Mouse (Mus musculus) T-helper 17 cell (primary cell): ENCODE results near the gene Zfp941.

Experiments
- in situ Hi-C, 2 experiments: fragments of 300-600 bp; cut with MboI, MseI; formaldehyde crosslinking; loops; 1 replicate in 1 of 2; 2 replicates in 1 of 2; pipeline ENCODE4 v1.15.1; 2025; ENCODE audit warnings: high pct_unique_total_duplicates in 2 of 2

The Zfp941 gene

DNA sequence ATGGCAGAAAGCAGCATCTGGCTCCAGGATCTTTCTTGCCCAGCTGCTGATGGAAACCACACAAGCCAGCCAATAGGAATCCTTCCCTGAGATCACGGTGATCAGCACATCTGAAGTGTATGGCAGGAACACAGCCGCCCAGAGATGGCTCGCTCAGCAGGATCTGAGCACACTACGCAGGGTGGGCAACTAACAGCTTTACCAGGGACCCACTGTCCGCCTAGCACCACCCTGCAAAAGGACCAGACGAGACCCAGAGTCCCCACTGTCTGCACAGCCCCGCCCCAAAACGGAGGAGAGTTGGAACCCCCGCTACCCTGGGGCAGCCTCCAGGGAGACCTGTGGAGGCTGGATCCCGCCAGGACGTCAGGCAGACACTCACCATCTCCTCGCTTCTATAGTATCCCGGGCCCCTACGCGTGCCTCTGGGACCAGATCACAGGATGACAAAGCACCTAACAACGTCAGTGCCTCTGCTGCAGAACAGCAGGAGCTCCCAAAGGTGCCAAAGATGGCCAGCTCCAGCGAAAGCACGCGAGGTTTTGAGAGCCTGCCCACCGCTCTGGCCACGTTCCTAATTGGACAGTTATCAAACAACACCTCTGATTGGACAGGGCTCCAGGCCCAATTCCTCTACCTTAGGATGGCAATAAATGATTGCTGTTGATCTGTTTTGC lies at the start of gene Zfp941:
Gene Zfp941, minus strand, starts transcription at position 526 of the 677 bp plus-strand sequence.
- in situ Hi-C loops = no loop called here

DNA sequence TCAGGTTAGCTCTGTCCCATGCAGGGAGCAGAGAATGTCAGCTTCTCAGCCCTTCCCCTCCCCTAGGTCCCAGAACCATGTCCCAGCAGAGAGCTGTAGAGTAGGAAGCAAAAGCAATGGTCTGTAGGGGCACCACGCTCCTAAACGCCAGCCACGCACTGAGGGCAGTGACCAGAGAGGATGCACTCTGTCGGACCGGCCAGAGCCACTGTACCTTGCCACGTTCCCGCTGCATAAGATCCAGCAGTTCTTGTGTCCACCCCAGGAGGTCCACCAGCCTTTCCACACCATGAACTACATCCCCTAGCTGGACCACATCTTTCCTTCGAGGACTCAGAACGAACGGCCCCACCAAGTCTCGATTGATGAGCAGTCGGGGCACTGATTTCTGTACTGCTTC lies 42.8 kb upstream of the Zfp941 start:
- in situ Hi-C loops = no loop called here

DNA sequence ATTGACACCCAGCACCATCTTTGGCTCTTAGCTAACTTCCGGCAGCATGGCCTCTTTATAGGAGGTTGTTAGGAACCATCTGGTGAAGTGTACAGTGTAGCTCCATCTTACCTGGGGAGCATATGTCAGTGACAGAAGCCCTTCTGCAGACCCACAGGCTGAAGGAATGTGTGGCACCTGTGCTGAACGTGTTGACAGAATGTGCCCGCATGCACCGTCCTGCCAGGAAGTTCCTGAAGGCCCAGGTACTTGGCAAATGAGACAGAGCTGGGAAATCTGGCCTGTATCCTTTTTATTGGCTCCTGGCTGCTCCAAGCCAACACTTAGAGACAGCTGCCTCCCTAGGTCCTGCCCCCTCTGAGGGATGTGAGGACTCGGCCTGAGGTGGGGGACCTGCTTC lies 38.8 kb upstream of the Zfp941 start:
- in situ Hi-C loops = no loop called here

DNA sequence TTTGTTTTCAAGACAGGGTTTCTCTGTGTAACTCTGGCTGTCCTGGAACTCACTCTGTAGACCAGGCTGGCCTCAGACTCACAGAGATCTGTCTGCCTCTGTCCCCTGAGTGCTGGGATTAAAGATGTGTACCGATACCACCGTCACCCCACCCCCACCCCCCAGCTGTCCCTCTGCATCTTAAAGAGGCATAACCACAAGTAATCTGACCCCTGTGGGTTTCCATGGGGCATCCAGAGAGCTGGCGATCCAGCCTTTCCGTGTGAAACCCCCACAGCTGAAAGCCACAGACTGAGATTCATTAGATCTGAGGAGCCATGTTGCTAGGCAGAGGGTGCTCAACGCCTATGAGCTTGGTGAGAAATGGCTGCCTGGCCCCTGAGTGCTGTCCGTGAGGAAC lies 38.0 kb upstream of the Zfp941 start:
- in situ Hi-C loops = no loop called here

DNA sequence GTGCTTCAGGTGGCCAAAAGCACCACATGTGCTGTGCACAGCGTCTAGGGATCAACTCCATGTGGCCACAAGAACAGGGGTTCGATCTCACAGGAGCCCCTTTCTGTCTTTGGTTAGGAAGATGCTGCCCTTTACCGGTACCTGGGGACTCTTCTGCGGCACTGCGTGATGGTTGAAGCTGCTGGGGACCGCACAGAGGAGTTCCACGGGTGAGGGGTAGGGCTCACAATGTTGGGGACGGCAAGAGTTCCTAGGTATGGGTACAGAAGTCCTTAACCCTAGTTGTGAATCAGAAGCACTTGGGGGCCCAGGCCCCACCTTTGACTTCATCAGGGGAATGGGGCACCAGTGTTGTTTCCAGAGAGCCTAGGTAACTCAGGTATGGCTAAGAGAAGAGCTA lies 36.8 kb upstream of the Zfp941 start:
- in situ Hi-C loops = no loop called here

DNA sequence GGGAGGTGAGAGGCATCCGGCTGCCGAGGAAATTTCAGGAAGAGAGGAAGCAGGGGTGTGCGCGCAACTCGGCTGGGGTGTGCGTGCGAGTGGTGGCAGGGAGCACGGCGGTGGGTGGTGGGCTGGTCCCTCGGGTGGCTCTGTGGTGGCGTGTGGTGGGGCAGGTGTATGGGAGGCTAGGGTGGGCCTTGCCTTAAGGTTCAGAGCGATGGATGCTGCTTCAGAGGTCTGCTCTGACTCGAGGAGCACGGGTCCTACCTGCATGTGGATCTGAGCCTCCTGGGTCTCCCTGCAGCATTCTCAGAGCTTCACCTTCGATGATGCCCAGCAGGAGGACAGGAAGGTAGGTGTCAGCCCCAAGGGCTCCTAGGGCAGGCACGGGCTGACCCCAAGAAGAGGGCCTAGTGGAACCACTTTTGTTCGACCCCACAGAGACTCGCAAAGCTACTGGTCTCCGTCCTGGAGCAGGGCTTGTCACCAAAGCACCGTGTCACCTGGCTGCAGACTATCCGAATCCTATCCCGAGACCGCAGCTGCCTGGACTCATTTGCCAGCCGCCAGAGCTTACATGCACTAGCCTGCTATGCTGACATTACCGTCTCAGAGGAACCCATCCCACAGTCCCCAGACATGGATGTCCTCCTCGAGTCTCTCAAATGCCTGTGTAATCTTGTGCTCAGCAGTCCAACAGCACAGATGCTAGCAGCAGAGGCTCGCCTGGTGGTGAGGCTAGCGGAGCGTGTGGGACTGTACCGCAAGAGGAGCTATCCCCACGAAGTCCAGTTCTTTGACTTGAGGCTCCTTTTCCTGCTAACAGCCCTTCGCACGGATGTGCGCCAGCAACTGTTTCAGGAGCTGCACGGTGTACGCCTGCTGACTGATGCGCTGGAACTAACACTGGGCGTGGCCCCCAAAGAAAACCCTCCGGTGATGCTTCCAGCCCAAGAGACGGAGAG lies 35.9 kb upstream of the Zfp941 start, which contains the start of gene Bet1l:
Gene Bet1l, minus strand, starts transcription at position 28 of the 956 bp plus-strand sequence.
- in situ Hi-C loops = no loop called here

DNA sequence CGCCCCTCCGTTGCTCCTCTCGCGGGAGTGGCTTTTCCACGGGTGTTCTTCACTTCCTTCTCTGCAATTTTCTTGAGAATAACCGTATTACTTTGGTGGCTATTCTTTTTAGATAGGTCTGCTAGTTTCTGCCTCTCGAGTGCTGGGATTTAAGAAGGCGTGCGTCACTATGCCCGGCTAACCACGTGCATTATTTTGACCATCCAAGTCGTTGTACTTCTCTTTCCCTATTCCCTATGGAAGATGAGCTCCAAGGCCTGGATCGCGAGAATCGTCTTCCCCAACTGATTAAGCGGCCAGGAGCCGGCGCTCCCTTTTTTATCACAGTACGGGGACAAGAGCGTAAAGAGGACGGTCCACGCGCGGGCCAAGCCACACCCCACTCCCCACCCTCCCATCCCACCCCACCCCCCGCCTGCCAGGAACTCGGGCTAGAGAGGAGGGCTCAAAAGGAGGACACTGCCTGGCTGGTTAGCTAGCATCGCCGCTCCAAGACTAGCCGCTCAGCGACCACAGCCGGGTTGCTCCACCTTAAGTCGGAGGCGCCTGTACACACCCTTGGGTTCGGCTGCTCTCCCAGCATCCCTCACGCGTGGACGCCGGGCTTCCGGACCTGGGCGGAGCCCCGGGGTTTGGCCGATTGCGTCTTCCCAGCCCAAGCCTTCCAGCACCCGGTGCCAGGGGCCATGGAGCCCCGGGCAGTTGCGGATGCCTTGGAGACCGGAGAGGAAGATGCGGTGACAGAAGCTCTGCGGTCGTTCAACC lies 35.0 kb upstream of the Zfp941 start, which contains the start of gene Ric8a:
Gene Ric8a, plus strand, starts transcription at position 173 of the 765 bp plus-strand sequence.
- in situ Hi-C loops = no loop called here

DNA sequence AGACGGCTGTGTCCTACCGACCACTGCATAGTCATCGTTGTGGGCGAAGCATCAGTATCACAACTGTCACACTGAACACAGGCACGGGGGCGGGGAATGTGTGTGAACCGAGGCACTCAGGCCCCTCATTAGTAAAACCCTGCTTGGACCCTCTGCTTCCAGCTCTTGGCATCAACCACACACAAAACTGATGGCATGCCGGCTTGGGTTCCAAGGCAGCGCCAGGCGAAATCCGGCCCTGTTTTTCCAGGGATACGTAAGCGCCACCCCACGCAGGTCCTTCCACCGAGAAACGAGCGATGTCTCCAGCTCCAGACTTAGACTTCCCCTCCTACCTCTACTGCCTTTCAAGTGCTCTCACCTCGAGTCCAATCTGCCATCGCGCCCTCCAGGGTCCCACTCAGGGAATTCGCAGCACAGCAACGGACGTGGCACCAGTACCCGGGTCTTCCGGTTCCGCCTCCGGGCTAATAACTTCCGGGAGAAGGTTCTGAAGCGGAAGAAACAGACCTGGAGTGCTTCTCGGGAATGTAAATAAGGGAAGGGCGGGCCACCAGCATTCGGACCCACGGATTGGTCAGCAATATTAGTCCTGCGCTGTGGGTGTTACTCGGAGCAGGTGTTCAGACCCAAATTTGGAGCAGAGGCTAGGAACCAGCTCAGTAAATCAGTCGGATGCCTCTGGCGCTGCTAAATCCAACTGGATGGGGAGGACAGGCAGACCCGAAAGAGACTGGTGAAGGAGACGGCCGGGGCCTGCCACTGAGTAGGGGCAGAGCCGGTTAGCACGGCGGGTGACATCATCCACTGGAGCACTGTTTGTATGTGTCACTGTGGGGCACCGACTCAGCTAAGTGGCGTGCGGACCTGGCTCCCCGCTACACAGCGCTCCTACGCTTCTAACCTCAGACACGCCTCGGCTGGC lies 34.1 kb upstream of the Zfp941 start, which contains the start of gene Gm45785:
Gene Gm45785, minus strand, starts transcription at position 472 of the 925 bp plus-strand sequence.
- in situ Hi-C loops = no loop called here

DNA sequence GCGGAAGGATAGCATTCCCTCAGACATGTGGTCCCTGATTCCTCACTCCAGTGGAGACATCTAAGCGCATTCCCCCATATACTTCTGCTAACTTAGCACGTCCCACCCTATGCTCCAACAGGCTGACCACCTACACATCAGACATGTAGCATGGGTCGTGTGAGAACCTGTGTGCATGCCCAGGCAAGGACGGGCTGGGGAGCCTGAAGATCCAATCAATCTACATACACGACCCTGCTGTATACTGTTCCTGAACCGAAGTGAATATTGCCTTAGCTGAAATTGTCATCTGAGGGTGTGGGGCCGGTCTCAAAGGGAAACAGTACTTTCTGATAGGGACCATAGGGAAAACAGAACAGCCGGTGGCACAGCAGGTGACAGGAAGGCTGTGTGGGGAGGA lies 33.2 kb upstream of the Zfp941 start:
- in situ Hi-C loops = no loop called here

DNA sequence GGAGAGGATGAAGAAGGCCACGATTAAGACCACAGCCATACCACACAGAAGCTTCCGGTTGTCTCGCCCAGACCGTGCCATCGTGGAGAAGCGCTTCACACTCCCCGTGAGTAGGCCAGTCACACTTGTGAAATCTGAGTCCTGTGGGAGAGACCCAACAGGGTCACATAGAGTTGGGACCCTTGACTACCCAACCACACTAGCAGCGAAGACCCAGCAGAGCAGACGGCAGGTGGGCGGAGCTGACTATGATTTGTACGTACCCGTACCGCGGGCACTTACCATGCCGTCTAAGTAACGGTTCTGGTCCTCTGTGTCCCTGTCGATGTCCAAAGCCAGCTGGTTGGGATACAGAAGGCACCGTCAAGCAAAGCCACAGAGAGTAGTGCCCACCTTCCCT lies 32.5 kb upstream of the Zfp941 start:
- in situ Hi-C loops = no loop called here

DNA sequence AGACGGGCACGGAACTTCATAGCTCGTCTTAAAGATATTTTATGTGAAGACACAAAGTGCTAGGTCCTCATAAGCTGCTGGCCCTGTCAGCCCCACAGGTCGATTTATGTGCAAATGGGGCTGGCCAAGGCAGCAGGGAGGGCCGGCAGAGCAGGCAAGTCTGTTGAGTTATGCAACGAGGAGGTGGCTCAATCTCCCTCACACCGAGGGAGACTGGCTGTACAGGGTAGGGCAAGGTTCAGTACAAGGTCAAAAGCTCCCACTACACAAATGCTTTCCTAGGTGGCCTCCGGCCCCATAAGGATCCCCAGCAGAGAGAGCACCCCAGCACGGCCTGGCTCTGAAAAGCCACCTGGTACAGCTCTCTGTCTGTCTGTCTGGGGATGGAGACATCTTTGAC lies 31.4 kb upstream of the Zfp941 start:
- in situ Hi-C loops = no loop called here

DNA sequence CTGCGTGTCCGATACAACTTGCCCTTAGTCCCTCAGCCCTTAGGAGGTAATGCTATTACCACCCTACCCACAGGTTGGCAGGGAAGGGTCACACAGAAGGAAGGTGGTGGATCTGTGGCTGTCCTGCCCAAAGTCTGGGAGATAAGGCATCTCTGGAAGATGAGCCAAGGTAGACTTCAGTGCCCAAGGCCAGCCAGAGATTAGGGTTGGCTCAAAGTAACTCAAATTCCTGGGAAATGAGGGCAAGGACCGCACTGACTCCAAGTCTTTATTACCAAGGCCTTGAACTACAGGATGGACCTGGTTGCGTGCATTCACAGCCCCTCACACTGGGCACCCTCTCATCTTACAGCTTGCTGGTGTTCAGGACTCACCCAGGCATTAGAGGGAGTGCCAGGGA lies 29.9 kb upstream of the Zfp941 start:
- in situ Hi-C loops = no loop called here

DNA sequence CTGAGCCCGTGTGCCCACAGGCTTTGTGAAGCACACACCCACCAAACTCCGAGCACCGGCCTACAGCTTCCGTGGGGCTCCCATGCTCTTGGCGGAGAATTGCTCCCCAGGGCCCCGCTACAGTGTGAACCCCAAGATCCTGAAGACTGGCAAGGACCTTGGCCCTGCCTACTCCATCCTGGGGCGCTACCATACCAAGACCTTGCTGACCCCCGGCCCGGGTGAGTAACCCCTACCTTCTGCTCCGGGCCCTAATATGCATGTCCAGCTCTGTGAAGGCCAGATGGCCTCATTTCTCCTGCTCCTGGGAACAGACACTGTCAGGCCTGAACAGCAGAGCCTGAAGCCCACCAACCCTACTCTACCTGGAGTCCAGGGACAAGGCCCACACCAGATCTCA lies 26.6 kb upstream of the Zfp941 start:
- in situ Hi-C loops = loop anchor here (5.0 to 10.0 kb wide), 3 partner anchors 54 to 1796 kb away; partner anchors contain the start of gene Cox8b (in 1 of the 2)

DNA sequence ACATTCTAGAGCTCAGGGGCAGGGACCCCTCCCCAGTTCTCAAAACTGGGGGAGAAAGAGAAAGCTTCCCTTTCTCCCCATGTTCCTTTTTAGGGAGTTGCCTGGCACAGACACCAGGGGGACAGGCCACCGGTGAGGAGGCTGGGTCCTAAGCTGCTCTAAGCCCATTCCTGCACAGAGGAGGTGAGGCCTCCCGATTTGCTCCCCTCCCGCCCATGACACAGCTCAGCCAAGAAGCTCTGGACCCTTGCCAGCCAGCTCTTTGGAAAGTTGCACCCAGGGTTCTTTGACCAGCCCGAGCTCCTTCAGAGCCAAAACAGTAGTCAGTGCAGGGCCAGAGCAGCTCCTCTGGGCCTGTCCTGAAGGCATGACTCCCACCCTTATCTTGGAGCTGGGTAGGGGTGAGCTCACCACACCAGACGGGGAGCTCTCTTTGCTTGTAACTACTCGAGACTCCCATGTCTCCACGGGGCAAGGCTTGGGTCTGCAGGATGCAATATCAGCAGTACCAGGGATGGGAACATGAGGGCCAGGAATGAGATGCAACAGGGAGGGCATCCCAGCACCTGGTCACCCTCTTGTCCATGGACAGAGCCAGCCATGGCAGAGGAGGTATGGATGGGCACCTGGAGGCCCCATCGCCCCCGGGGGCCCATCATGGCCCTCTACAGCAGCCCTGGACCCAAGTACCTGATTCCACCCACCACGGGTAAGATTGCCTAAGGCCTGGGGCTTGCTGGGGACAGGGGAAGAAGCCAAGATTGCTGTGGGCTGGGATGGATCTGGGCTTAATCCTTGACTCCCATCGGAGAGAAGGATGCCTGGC lies 26.0 kb upstream of the Zfp941 start, which contains the start of gene Odf3:
Gene Odf3, plus strand, starts transcription at position 51 of the 826 bp plus-strand sequence.
- in situ Hi-C loops = loop anchor here (5.0 to 10.0 kb wide), 3 partner anchors 54 to 1797 kb away; partner anchors contain the start of gene Cox8b (in 1 of the 2)

DNA sequence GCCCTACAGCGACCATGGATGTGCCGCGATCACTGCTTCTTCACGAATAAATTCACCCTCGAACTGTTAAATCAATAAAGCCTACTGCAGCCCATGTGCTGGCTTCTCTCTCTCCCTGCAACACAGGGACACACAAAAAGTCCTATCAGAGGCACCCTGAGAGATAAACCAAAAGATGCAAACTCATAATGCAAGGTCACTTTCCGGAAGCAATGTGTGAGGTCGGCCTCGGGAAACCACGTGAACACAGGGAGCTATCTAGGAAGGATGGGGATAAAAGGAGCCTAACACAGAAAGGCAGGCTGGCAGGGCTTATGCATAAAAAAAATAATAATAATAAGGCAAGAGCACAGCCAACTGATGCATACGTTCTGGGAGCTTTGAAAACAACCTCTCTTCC lies 24.7 kb upstream of the Zfp941 start:
- in situ Hi-C loops = loop anchor here (5.0 to 10.0 kb wide), 3 partner anchors 56 to 1798 kb away; partner anchors contain the start of gene Cox8b (in 1 of the 2)

DNA sequence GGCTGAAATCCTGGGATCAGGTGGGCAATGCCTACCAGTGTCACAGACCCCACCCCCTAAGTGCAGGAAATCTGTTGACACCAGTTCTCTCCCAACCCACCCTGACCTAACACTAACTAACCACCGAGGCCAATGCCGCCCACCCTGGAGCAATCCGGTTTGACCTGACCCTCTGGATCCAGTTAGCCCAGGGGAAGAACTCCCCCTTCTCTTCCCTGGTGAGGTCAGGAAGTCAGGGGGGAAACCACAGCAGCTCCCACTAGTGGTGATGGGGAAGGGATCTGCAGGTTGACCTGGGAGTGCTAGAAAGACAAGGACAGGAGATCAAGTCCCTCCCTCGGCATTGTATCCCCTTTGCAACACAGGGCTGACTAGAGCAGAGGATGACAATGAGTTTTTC lies 23.7 kb upstream of the Zfp941 start:
- in situ Hi-C loops = loop anchor here (5.0 to 10.0 kb wide), 3 partner anchors 57 to 1799 kb away; partner anchors contain the start of gene Cox8b (in 1 of the 2)

DNA sequence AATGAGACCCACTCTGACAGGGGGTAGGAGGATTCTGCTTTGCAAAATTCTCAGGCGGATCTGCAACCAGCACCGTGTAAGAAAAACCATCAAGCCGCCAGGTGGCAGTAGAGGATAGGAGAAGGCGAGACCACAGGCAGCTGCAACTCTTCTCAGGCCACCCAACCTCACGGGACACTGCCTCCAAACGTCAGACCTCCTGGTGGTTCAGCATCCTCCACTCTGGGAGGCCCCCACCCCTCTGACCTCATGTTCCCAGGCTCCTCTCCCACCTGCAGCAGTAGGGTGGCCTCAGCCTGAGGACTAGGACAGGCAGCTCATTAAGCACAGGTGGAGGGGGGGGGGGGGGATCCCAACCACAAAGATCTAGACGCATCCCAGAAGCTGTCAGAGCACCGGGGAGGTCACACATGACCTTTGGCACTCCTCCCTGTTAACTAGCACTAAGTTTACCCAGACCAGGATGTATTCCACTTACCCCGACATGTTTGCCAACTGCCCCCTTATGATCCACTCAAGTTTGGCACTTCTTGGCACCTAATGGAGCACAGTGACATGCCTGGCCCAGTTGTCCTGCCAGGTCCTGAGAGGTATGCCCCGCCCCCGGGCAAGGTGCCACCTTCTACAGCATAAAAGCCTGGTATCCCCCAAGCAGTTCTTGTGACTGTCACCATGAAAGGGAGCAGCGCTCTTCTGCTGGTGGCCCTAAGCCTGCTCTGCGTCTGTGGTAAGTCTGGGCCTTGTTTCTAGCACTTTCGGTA lies 23.1 kb upstream of the Zfp941 start, which contains the start of gene Scgb1c1:
Gene Scgb1c1, plus strand, starts transcription at position 643 of the 761 bp plus-strand sequence.
- in situ Hi-C loops = loop anchor here (5.0 to 10.0 kb wide), 5 partner anchors 57 to 1800 kb away; partner anchors contain the start of genes Cox8b (in 2 of the 2) and Ifitm3 (in 1 of the 2)

DNA sequence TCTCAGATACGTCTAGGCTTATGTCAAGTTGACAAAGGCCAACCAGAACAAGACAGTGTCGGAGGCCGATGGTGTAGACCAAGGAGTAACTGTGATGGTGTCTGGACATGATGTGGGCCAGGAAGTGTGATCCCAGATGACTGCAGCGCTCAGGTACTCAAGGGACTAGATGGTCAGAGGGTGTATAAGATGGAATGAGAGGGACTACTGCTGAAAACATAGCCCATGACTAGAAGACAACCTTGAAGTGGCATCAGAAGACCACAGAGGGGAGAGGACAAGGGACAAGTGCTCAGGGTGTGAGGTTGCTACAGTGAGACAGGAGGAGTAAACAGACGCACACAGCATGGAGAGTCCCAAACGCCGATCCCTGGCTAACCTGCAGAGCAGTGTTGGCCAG lies 21.8 kb upstream of the Zfp941 start:
- in situ Hi-C loops = loop anchor here (5.0 to 10.0 kb wide), 5 partner anchors 58 to 1801 kb away; partner anchors contain the start of genes Cox8b (in 1 of the 2) and Ifitm3 (in 1 of the 2)
